9 mouse cellular contexts compared by ENCODE assay signal in the genomic region with DNA sequence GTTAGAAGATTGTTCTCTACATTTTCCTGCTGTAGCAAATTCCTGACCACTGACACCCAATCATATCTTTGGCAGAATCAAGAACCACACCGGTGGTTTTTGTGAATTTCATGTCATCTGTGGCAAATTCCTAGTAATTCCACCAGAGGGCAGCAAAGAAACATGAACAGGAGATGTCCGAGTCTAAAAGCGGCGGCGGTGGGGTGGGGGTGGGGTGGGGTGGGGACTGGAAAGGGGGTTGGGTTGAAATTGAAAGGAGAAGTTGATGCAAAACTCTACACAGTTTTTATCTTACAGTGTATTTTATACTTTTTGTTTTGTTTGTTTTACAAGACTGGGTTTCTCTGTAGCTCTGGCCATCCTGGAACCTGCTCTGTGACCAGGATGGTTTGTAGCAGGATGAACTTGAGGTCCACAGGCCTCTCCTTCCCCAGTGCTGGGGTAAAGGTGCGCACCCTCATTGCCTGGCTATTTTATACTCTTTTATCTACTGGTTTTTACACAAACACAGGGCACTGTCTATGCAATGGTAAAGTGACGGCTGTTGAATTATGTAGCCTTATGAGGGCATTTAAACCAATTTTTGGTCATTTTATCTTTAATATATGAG. TPM values are rescaled to one million over a fixed set of nuclear protein-coding genes. Genes with fewer than 3 reads are reported as not detected.
A peak's percentile ranks its signal among the peaks of the same experiment; 100 is the strongest.
DNase-seq lines count a peak whose midpoint lies in the region; ATAC-seq and TF ChIP-seq lines count a peak whose summit lies in the region.
"Had no signal": no experiment of that assay in that cellular context is flagged by ENCODE, and none has a peak within 500 bp of the region (broad histone marks: within the 10 kb centered on the region; RNA-seq: fewer than 3 reads in every experiment).

No protein-coding gene starts in this region.

- TF ChIP-seq CTCF in heart, adult 2 months (IDR thresholded peaks at IDR 0.05) = peak; percentile 66
- peak; percentile 39; the same call in 1 of the 2 replicates for TF ChIP-seq CTCF in bone marrow macrophage, adult 2 months (IDR thresholded peaks at IDR 0.05; ENCODE audit: low read depth, low read length)

- peaks cover 6% of the 10 kb centered on the region; the same call in 1 of the 2 replicates for H3K4me1 ChIP-seq in heart, adult 2 months (ENCODE audit: control insufficient read depth, insufficient read depth, low read length)
- H3K4me1 ChIP-seq in heart, embryonic 12.5 days (replicated peaks) = no peaks in the 10 kb centered on the region
- H3K4me1 ChIP-seq in bone marrow macrophage, adult 2 months (ENCODE audit: control insufficient read depth, insufficient read depth, low read length) = peaks cover 18% of the 10 kb centered on the region
- H3K4me1 ChIP-seq in forebrain, embryonic 15.5 days = no peaks in the 10 kb centered on the region
- no peaks in the 10 kb centered on the region for H3K4me1 ChIP-seq in midbrain, embryonic 13.5 days (replicated peaks)
- H3K4me1 ChIP-seq: embryonic facial prominence, embryonic 13.5 days had no signal

- intact Hi-C loops in heart, adult 2 months (cut with DNase I) = loop anchor here (1.0 to 5.0 kb wide), 7 partner anchors 33 to 467 kb away; a partner anchor contains a TSS

- no peak overlapping the region for H3K9ac ChIP-seq in heart, adult 2 months (ENCODE audit: low read depth, low read length)
- H3K9ac ChIP-seq in heart, embryonic 12.5 days = no peak overlapping the region
- no peak overlapping the region for H3K9ac ChIP-seq in forebrain, embryonic 15.5 days (replicated peaks)
- no peak overlapping the region for H3K9ac ChIP-seq in midbrain, embryonic 13.5 days (replicated peaks)
- H3K9ac ChIP-seq: embryonic facial prominence, embryonic 13.5 days had no signal

- WGBS in heart, adult 2 months = 25% methylated on average over 7 of the region's 7 CpGs
- 25% methylated on average over 7 of the region's 7 CpGs for WGBS in heart, embryonic 12.5 days
- 27% methylated on average over 7 of the region's 7 CpGs for WGBS in forebrain, embryonic 15.5 days
- WGBS in midbrain, embryonic 13.5 days = 26% methylated on average over 7 of the region's 7 CpGs

- H3K27me3 ChIP-seq in heart, adult 2 months (ENCODE audit: control insufficient read depth, insufficient read depth, low read length) = no peaks in the 10 kb centered on the region
- H3K27me3 ChIP-seq in heart, embryonic 12.5 days (replicated peaks) = no peaks in the 10 kb centered on the region
- no peaks in the 10 kb centered on the region for H3K27me3 ChIP-seq in forebrain, embryonic 15.5 days
- H3K27me3 ChIP-seq in midbrain, embryonic 13.5 days = no peaks in the 10 kb centered on the region
- H3K27me3 ChIP-seq: embryonic facial prominence, embryonic 13.5 days had no signal

- no peaks in the 10 kb centered on the region for H3K79me2 ChIP-seq in heart, adult 2 months (replicated peaks; ENCODE audit: control insufficient read depth, insufficient read depth, low read length)

- H3K4me3 ChIP-seq in heart, adult 2 months = no peak overlapping the region
- H3K4me3 ChIP-seq in heart, embryonic 12.5 days = no peak overlapping the region
- no peak overlapping the region for H3K4me3 ChIP-seq in bone marrow macrophage, adult 2 months (ENCODE audit: insufficient read depth, low read length)
- H3K4me3 ChIP-seq in forebrain, embryonic 15.5 days = no peak overlapping the region
- no peak overlapping the region for H3K4me3 ChIP-seq in midbrain, embryonic 13.5 days (replicated peaks)
- H3K4me3 ChIP-seq: embryonic facial prominence, embryonic 13.5 days had no signal

- H3K36me3 ChIP-seq in heart, adult 2 months (ENCODE audit: control insufficient read depth, insufficient read depth, low read length) = no peaks in the 10 kb centered on the region
- no peaks in the 10 kb centered on the region for H3K36me3 ChIP-seq in heart, embryonic 12.5 days
- H3K36me3 ChIP-seq in forebrain, embryonic 15.5 days = no peaks in the 10 kb centered on the region
- H3K36me3 ChIP-seq in midbrain, embryonic 13.5 days = no peaks in the 10 kb centered on the region
- H3K36me3 ChIP-seq: embryonic facial prominence, embryonic 13.5 days had no signal

- H3K27ac ChIP-seq in heart, adult 2 months = no peak overlapping the region
- H3K27ac ChIP-seq in heart, embryonic 12.5 days (ENCODE audit: poor library complexity, severe bottlenecking) = no peak overlapping the region
- H3K27ac ChIP-seq in bone marrow macrophage, adult 2 months (ENCODE audit: insufficient read depth, low read depth, low read length) = peak overlapping the region; percentile 58
- no peak overlapping the region for H3K27ac ChIP-seq in forebrain, embryonic 15.5 days (replicated peaks)
- H3K27ac ChIP-seq in midbrain, embryonic 13.5 days = no peak overlapping the region
- H3K27ac ChIP-seq: embryonic facial prominence, embryonic 13.5 days had no signal

- no peak for ATAC-seq in heart, embryonic 12.5 days (ENCODE audit: insufficient number of reproducible peaks, low FRiP score)
- 0 out of 2 replicates have a peak, but pooled peaks have one; percentile 38 for ATAC-seq in forebrain, embryonic 15.5 days (replicated peaks)
- ATAC-seq in midbrain, embryonic 13.5 days = peak; percentile 55; the same call in 1 of the 2 replicates
- ATAC-seq in activated CD4-positive, CD25-positive, alpha-beta regulatory T cell, adult 4 months = no peak

- H3K4me2 ChIP-seq in heart, embryonic 12.5 days = no peak overlapping the region
- no peak overlapping the region for H3K4me2 ChIP-seq in forebrain, embryonic 15.5 days (replicated peaks)
- H3K4me2 ChIP-seq in midbrain, embryonic 13.5 days (replicated peaks) = no peak overlapping the region
- H3K4me2 ChIP-seq: embryonic facial prominence, embryonic 13.5 days had no signal

- TF ChIP-seq EP300 in heart, adult 2 months (IDR thresholded peaks at IDR 0.05; ENCODE audit: insufficient read depth, low read depth, low read length) = no peak

- TF ChIP-seq POLR2A in heart, adult 2 months (IDR thresholded peaks at IDR 0.05; ENCODE audit: insufficient read depth, low read depth, low read length) = no peak
- TF ChIP-seq POLR2A in bone marrow macrophage, adult 2 months (IDR thresholded peaks at IDR 0.05; ENCODE audit: borderline replicate concordance, low read depth, low read length) = no peak

- peak in 1 of 2 experiments; percentile 26 for DNase-seq in heart, adult 2 months
- DNase-seq in CD8-positive naive resting alpha-beta T cell, adult 2 months (ENCODE audit: low read depth in 2 of 2, low spot score in 2 of 2) = peak; percentile 35 to 53
- peak; percentile 70 for DNase-seq in layer of hippocampus, adult 9-10 months (ENCODE audit: low spot score)

- H3K9me3 ChIP-seq in heart, embryonic 12.5 days (replicated peaks) = no peaks in the 10 kb centered on the region
- H3K9me3 ChIP-seq in forebrain, embryonic 15.5 days = no peaks in the 10 kb centered on the region
- no peaks in the 10 kb centered on the region for H3K9me3 ChIP-seq in midbrain, embryonic 13.5 days
- H3K9me3 ChIP-seq: embryonic facial prominence, embryonic 13.5 days had no signal

RNA-seq across cellular contexts. Expression of a gene that starts 25.0 kb away (rescaled TPM):
- 1 to 10 TPM; 6.3 to 8.0 TPM for total RNA-seq in heart, adult 2 months (2021)
- 2.0 and 3.8 TPM in 2 replicates for polyA plus RNA-seq in heart, adult 2 months (2012; rRNA removed)
- polyA plus RNA-seq in heart, embryonic 12.5 days (2016; fragmentation: Nextera tagmentation; extraction: Ambion mirVana) = 20.3 and 22.2 TPM in 2 replicates
- polyA plus RNA-seq in bone marrow macrophage, adult 2 months (2012; ENCODE audit: insufficient read depth, insufficient read length, missing spikeins) = 97.4 and 98.2 TPM in 2 replicates
- 4.6 and 5.6 TPM in 2 replicates for polyA plus RNA-seq in forebrain, embryonic 15.5 days (2015; fragmentation: Nextera tagmentation; extraction: Ambion mirVana)
- polyA plus RNA-seq in midbrain, embryonic 13.5 days (2015; fragmentation: Nextera tagmentation; extraction: Ambion mirVana) = 5.4 and 6.7 TPM in 2 replicates
- 100 to 1,000 TPM; 182 to 204 TPM for polyA plus RNA-seq in activated CD4-positive, CD25-positive, alpha-beta regulatory T cell, adult 4 months (2017; shearing (Covaris generic))

RNA-seq across cellular contexts. Expression of a gene that starts 58.9 kb away (rescaled TPM):
- 10 to 100 TPM; 50.2 to 63.0 TPM for total RNA-seq in heart, adult 2 months (2021)
- 21.7 and 39.1 TPM in 2 replicates for polyA plus RNA-seq in heart, adult 2 months (2012; rRNA removed)
- polyA plus RNA-seq in heart, embryonic 12.5 days (2016; fragmentation: Nextera tagmentation; extraction: Ambion mirVana) = 35.6 and 35.9 TPM in 2 replicates
- polyA plus RNA-seq in bone marrow macrophage, adult 2 months (2012; ENCODE audit: insufficient read depth, insufficient read length, missing spikeins) = 95.8 and 102 TPM in 2 replicates
- polyA plus RNA-seq in forebrain, embryonic 15.5 days (2015; fragmentation: Nextera tagmentation; extraction: Ambion mirVana) = 18.9 and 20.6 TPM in 2 replicates
- polyA plus RNA-seq in midbrain, embryonic 13.5 days (2015; fragmentation: Nextera tagmentation; extraction: Ambion mirVana) = 15.9 and 16.4 TPM in 2 replicates
- polyA plus RNA-seq in activated CD4-positive, CD25-positive, alpha-beta regulatory T cell, adult 4 months (2017; shearing (Covaris generic)) = 100 to 1,000 TPM; 172 to 177 TPM

Comparison
In these comparisons a context has a peak if more than half of its experiments do, and no peak if none do; other contexts are left out.
1. ATAC-seq: peak in forebrain, embryonic 15.5 days (single experiment) and midbrain, embryonic 13.5 days (single experiment); none in heart, embryonic 12.5 days (single experiment) and activated CD4-positive, CD25-positive, alpha-beta regulatory T cell, adult 4 months (single experiment).